Comparison of ENCODE assay signal across 27 mouse cellular contexts in genomic region chr9:109200349-109200748, GRCm38 (mm10). TPM values are rescaled to one million over a fixed set of nuclear protein-coding genes. Genes with fewer than 3 reads are reported as not detected.
DNase-seq lines count a peak whose midpoint lies in the region; ATAC-seq and TF ChIP-seq lines count a peak whose summit lies in the region.
"Had no signal": no experiment of that assay in that cellular context is flagged by ENCODE, and none has a peak within 500 bp of the region (broad histone marks: within the 10 kb centered on the region; RNA-seq: fewer than 3 reads in every experiment).

No protein-coding gene starts in this region.

- TF ChIP-seq EP300 in MEL (IDR thresholded peaks at IDR 0.05; ENCODE audit: low read depth in 1 of 2, low read length in 2 of 2): no peak
- TF ChIP-seq EP300 in heart, adult 2 months (IDR thresholded peaks at IDR 0.05; ENCODE audit: insufficient read depth, low read depth, low read length): no peak

- no peaks in the 10 kb centered on the region for H3K27me3 ChIP-seq in liver, adult 2 months (ENCODE audit: control insufficient read depth, insufficient read depth, low read length)
- no peaks in the 10 kb centered on the region for H3K27me3 ChIP-seq in liver, embryonic 12.5 days (replicated peaks)
- H3K27me3 ChIP-seq in MEL (ENCODE audit: control insufficient read depth in 1 of 2, insufficient read depth in 2 of 2, low read length in 2 of 2): no peaks in the 10 kb centered on the region
- no peaks in the 10 kb centered on the region for H3K27me3 ChIP-seq in heart, adult 2 months (ENCODE audit: control insufficient read depth, insufficient read depth, low read length)
- H3K27me3 ChIP-seq in hindbrain, embryonic 12.5 days: no peaks in the 10 kb centered on the region
- H3K27me3 ChIP-seq: forebrain, embryonic 13.5 days; heart, embryonic 12.5 days; hindbrain, embryonic 15.5 days had no signal

- H3K36me3 ChIP-seq in liver, adult 2 months (ENCODE audit: control insufficient read depth, insufficient read depth, low read length): no peaks in the 10 kb centered on the region
- H3K36me3 ChIP-seq in liver, embryonic 12.5 days: no peaks in the 10 kb centered on the region
- no peaks in the 10 kb centered on the region for H3K36me3 ChIP-seq in MEL (ENCODE audit: control insufficient read depth in 1 of 2, insufficient read depth in 2 of 2, low read length in 2 of 2)
- H3K36me3 ChIP-seq in heart, adult 2 months (ENCODE audit: control insufficient read depth, insufficient read depth, low read length): no peaks in the 10 kb centered on the region
- H3K36me3 ChIP-seq in hindbrain, embryonic 12.5 days: no peaks in the 10 kb centered on the region
- H3K36me3 ChIP-seq: embryonic facial prominence, embryonic 10.5 days; heart, embryonic 12.5 days; hindbrain, embryonic 10.5 days; hindbrain, embryonic 15.5 days had no signal

- H3K9me3 ChIP-seq in liver, embryonic 12.5 days (replicated peaks): no peaks in the 10 kb centered on the region
- no peaks in the 10 kb centered on the region for H3K9me3 ChIP-seq in MEL (replicated peaks; ENCODE audit: insufficient read depth, low read length)
- H3K9me3 ChIP-seq in hindbrain, embryonic 12.5 days (replicated peaks): no peaks in the 10 kb centered on the region; the same call in 1 of the 2 replicates
- H3K9me3 ChIP-seq: embryonic facial prominence, embryonic 10.5 days; forebrain, embryonic 13.5 days; heart, embryonic 12.5 days; hindbrain, embryonic 10.5 days; hindbrain, embryonic 15.5 days had no signal

- no peak overlapping the region for H3K9ac ChIP-seq in liver, adult 2 months (ENCODE audit: low read depth, low read length)
- no peak overlapping the region for H3K9ac ChIP-seq in liver, embryonic 12.5 days
- H3K9ac ChIP-seq in MEL (ENCODE audit: control insufficient read depth, low read depth, low read length, poor library complexity, severe bottlenecking): no peak overlapping the region
- no peak overlapping the region for H3K9ac ChIP-seq in heart, adult 2 months (ENCODE audit: low read depth, low read length)
- H3K9ac ChIP-seq in hindbrain, embryonic 12.5 days: no peak overlapping the region
- H3K9ac ChIP-seq: forebrain, embryonic 13.5 days; forebrain, postnatal 0 days; heart, embryonic 12.5 days; hindbrain, embryonic 15.5 days had no signal

- no peaks in the 10 kb centered on the region for H3K4me1 ChIP-seq in liver, adult 2 months (ENCODE audit: control insufficient read depth, insufficient read depth, low read length)
- no peaks in the 10 kb centered on the region for H3K4me1 ChIP-seq in liver, embryonic 12.5 days
- no peaks in the 10 kb centered on the region for H3K4me1 ChIP-seq in MEL (ENCODE audit: control insufficient read depth in 1 of 2, insufficient read depth in 2 of 2, low read length in 2 of 2)
- H3K4me1 ChIP-seq in heart, adult 2 months (ENCODE audit: control insufficient read depth, insufficient read depth, low read length): no peaks in the 10 kb centered on the region
- H3K4me1 ChIP-seq in hindbrain, embryonic 12.5 days: no peaks in the 10 kb centered on the region
- H3K4me1 ChIP-seq: embryonic facial prominence, embryonic 10.5 days; forebrain, embryonic 13.5 days; heart, embryonic 12.5 days; hindbrain, embryonic 10.5 days; hindbrain, embryonic 15.5 days had no signal

- no peak overlapping the region for H3K4me2 ChIP-seq in liver, embryonic 12.5 days
- no peak overlapping the region for H3K4me2 ChIP-seq in hindbrain, embryonic 12.5 days (replicated peaks)
- H3K4me2 ChIP-seq: forebrain, embryonic 13.5 days; heart, embryonic 12.5 days; hindbrain, embryonic 15.5 days had no signal

- peak; percentile 5 for DNase-seq in liver, adult 2 months (ENCODE audit: extremely low read depth, low read depth, low spot score)
- peak; percentile 12 for DNase-seq in MEL (ENCODE audit: low read depth, low spot score)
- DNase-seq in heart, adult 2 months: no peak
- no peak for DNase-seq in gastrocnemius, postnatal 25 days
- DNase-seq: adrenal gland, adult 8-10 months; adrenal gland, postnatal 36 days; cerebellum, adult 11-12 months; cerebellum, adult 9-10 months; cerebellum, postnatal 36 days; forebrain, postnatal 0 days had no signal

- no peak overlapping the region for H3K27ac ChIP-seq in liver, adult 2 months (replicated peaks; ENCODE audit: insufficient read depth, low read depth, low read length)
- H3K27ac ChIP-seq in liver, embryonic 12.5 days: no peak overlapping the region
- no peak overlapping the region for H3K27ac ChIP-seq in MEL (ENCODE audit: control insufficient read depth, low read depth, low read length)
- H3K27ac ChIP-seq in heart, adult 2 months: no peak overlapping the region
- no peak overlapping the region for H3K27ac ChIP-seq in hindbrain, embryonic 12.5 days
- H3K27ac ChIP-seq: embryonic facial prominence, embryonic 10.5 days; forebrain, embryonic 13.5 days; hindbrain, embryonic 10.5 days; hindbrain, embryonic 15.5 days had no signal

- intact Hi-C loops in heart, adult 2 months (cut with DNase I): no loop called here

- H3K4me3 ChIP-seq in liver, adult 2 months (ENCODE audit: insufficient read depth, low read depth, low read length): no peak overlapping the region
- H3K4me3 ChIP-seq in liver, embryonic 12.5 days: no peak overlapping the region
- H3K4me3 ChIP-seq in MEL (ENCODE audit: control insufficient read depth in 1 of 2, insufficient read depth in 1 of 2, low read depth in 2 of 2, low read length in 2 of 2): no peak overlapping the region
- H3K4me3 ChIP-seq in heart, adult 2 months: no peak overlapping the region
- H3K4me3 ChIP-seq in hindbrain, embryonic 12.5 days: no peak overlapping the region
- H3K4me3 ChIP-seq: embryonic facial prominence, embryonic 10.5 days; forebrain, embryonic 13.5 days; heart, embryonic 12.5 days; hindbrain, embryonic 10.5 days; hindbrain, embryonic 15.5 days had no signal

- 88% methylated on average over 1 of the region's 1 CpGs for WGBS in liver, adult 2 months
- WGBS in liver, embryonic 12.5 days (ENCODE audit: insufficient replicate concordance): 52% methylated on average over 1 of the region's 1 CpGs
- WGBS in heart, adult 2 months: 90% methylated on average over 1 of the region's 1 CpGs
- 85% methylated on average over 1 of the region's 1 CpGs for WGBS in hindbrain, embryonic 12.5 days

- H3K79me2 ChIP-seq in liver, adult 2 months (ENCODE audit: control insufficient read depth, insufficient read depth, low read length): no peaks in the 10 kb centered on the region
- H3K79me2 ChIP-seq in MEL (ENCODE audit: control insufficient read depth, insufficient read depth, low read length, poor library complexity): no peaks in the 10 kb centered on the region
- H3K79me2 ChIP-seq in heart, adult 2 months (replicated peaks; ENCODE audit: control insufficient read depth, insufficient read depth, low read length): no peaks in the 10 kb centered on the region

- TF ChIP-seq RAD21 in MEL (IDR thresholded peaks at IDR 0.05; ENCODE audit: low read depth, low read length): no peak

- no peak for TF ChIP-seq POLR2A in liver, adult 2 months (IDR thresholded peaks at IDR 0.05; ENCODE audit: extremely low read depth, insufficient read depth, low read length)
- no peak for TF ChIP-seq POLR2A in MEL (IDR thresholded peaks at IDR 0.05; ENCODE audit: control insufficient read depth in 1 of 2, insufficient read depth in 1 of 2, low read depth in 1 of 2, low read length in 2 of 2, poor library complexity in 1 of 2)
- no peak for TF ChIP-seq POLR2A in heart, adult 2 months (IDR thresholded peaks at IDR 0.05; ENCODE audit: insufficient read depth, low read depth, low read length)

- ATAC-seq in liver, embryonic 12.5 days: no peak
- peak; percentile 73 for ATAC-seq in granulocyte monocyte progenitor cell, adult 5-6 weeks (replicated peaks; ENCODE audit: poor library complexity, severe bottlenecking)
- peak; percentile 36; the same call in 1 of the 2 replicates for ATAC-seq in neutrophil, adult 5-6 weeks (ENCODE audit: extremely low read depth, insufficient number of reproducible peaks, low FRiP score, poor library complexity, severe bottlenecking)
- no peak for ATAC-seq in hindbrain, embryonic 12.5 days (ENCODE audit: low FRiP score)
- ATAC-seq: forebrain, embryonic 13.5 days; forebrain, postnatal 0 days had no signal

- no peak for TF ChIP-seq CTCF in liver, adult 2 months (IDR thresholded peaks at IDR 0.05; ENCODE audit: low read depth, low read length)
- TF ChIP-seq CTCF in MEL (IDR thresholded peaks at IDR 0.05 in 2 of 3, conservative IDR thresholded peaks at IDR 0.05 in 1 of 3; ENCODE audit: control insufficient read depth in 1 of 3, insufficient read depth in 1 of 3, low read depth in 2 of 3, low read length in 3 of 3, poor library complexity in 1 of 3, severe bottlenecking in 1 of 3): no peak
- TF ChIP-seq CTCF in heart, adult 2 months (IDR thresholded peaks at IDR 0.05): no peak

RNA-seq across cellular contexts. Expression of gene Fbxw13, which starts 4.6 kb away (rescaled TPM):
- not detected in 2 replicates for total RNA-seq in liver, adult 2 months (2014; rRNA removed)
- not detected in 2 replicates for polyA plus RNA-seq in liver, adult 2 months (2012; rRNA removed)
- polyA plus RNA-seq in liver, embryonic 12.5 days (2016; fragmentation: Nextera tagmentation; extraction: Ambion mirVana): not detected in 2 replicates
- total RNA-seq in MEL (2012; rRNA removed): not detected in 2 replicates
- polyA plus RNA-seq in MEL (2012; ENCODE audit: insufficient read depth in 1 of 2, insufficient read length in 2 of 2, low read depth in 1 of 2, low replicate concordance in 2 of 2, missing spikeins in 1 of 2): not detected
- total RNA-seq in granulocyte monocyte progenitor cell, adult 5-6 weeks (2014; fragmentation: Nextera tagmentation): not detected in 2 replicates
- total RNA-seq in granulocyte monocyte progenitor cell, adult 5-6 weeks (2017): not detected in 2 replicates
- 0.81 and 1.4 TPM in 2 replicates for total RNA-seq in neutrophil, adult 5-6 weeks (2017)
- total RNA-seq in heart, adult 2 months (2021): not detected
- polyA plus RNA-seq in heart, adult 2 months (2012; rRNA removed): not detected in 2 replicates
- total RNA-seq in gastrocnemius, postnatal 25 days (2021): not detected
- not detected in 2 replicates for polyA plus RNA-seq in hindbrain, embryonic 12.5 days (2016; fragmentation: Nextera tagmentation; extraction: Ambion mirVana)
- total RNA-seq: adrenal gland, adult 8-10 months; adrenal gland, postnatal 36 days; gastrocnemius, adult 8-10 months; gastrocnemius, postnatal 4 days; heart, adult 8-10 months; heart, postnatal 25 days had no signal
- polyA plus RNA-seq: brain, embryonic 14.5 days; C2C12; embryonic facial prominence, embryonic 10.5 days; embryonic facial prominence, embryonic 14.5 days; forebrain, embryonic 13.5 days; heart, embryonic 12.5 days; heart, embryonic 16.5 days; hindbrain, embryonic 10.5 days; hindbrain, embryonic 15.5 days had no signal

RNA-seq across cellular contexts. Expression of gene Fbxw20, which starts 34.2 kb away (rescaled TPM):
- not detected in 2 replicates for total RNA-seq in liver, adult 2 months (2014; rRNA removed)
- polyA plus RNA-seq in liver, adult 2 months (2012; rRNA removed): not detected in 2 replicates
- not detected in 2 replicates for polyA plus RNA-seq in liver, embryonic 12.5 days (2016; fragmentation: Nextera tagmentation; extraction: Ambion mirVana)
- total RNA-seq in MEL (2012; rRNA removed): not detected in 2 replicates
- polyA plus RNA-seq in MEL (2012; ENCODE audit: insufficient read depth in 1 of 2, insufficient read length in 2 of 2, low read depth in 1 of 2, low replicate concordance in 2 of 2, missing spikeins in 1 of 2): not detected
- not detected in 2 replicates for total RNA-seq in granulocyte monocyte progenitor cell, adult 5-6 weeks (2014; fragmentation: Nextera tagmentation)
- total RNA-seq in granulocyte monocyte progenitor cell, adult 5-6 weeks (2017): not detected in 2 replicates
- not detected in 2 replicates for total RNA-seq in neutrophil, adult 5-6 weeks (2017)
- total RNA-seq in heart, adult 2 months (2021): not detected
- polyA plus RNA-seq in heart, adult 2 months (2012; rRNA removed): not detected in 2 replicates
- total RNA-seq in gastrocnemius, postnatal 25 days (2021): not detected
- polyA plus RNA-seq in hindbrain, embryonic 12.5 days (2016; fragmentation: Nextera tagmentation; extraction: Ambion mirVana): not detected in 2 replicates
- total RNA-seq: adrenal gland, adult 8-10 months; adrenal gland, postnatal 36 days; forebrain, postnatal 0 days; gastrocnemius, adult 8-10 months; gastrocnemius, postnatal 4 days; heart, adult 8-10 months; heart, postnatal 25 days had no signal
- polyA plus RNA-seq: brain, embryonic 14.5 days; C2C12; embryonic facial prominence, embryonic 10.5 days; embryonic facial prominence, embryonic 14.5 days; forebrain, embryonic 13.5 days; forebrain, postnatal 0 days; heart, embryonic 12.5 days; heart, embryonic 16.5 days; hindbrain, embryonic 10.5 days; hindbrain, embryonic 15.5 days had no signal

RNA-seq across cellular contexts. Expression of gene Fbxw21, which starts 38.5 kb away (rescaled TPM):
- total RNA-seq in liver, adult 2 months (2014; rRNA removed): not detected in 2 replicates
- not detected in 2 replicates for polyA plus RNA-seq in liver, adult 2 months (2012; rRNA removed)
- polyA plus RNA-seq in liver, embryonic 12.5 days (2016; fragmentation: Nextera tagmentation; extraction: Ambion mirVana): not detected in 2 replicates
- not detected in 2 replicates for total RNA-seq in MEL (2012; rRNA removed)
- not detected for polyA plus RNA-seq in MEL (2012; ENCODE audit: insufficient read depth in 1 of 2, insufficient read length in 2 of 2, low read depth in 1 of 2, low replicate concordance in 2 of 2, missing spikeins in 1 of 2)
- total RNA-seq in granulocyte monocyte progenitor cell, adult 5-6 weeks (2014; fragmentation: Nextera tagmentation): not detected in 2 replicates
- total RNA-seq in granulocyte monocyte progenitor cell, adult 5-6 weeks (2017): not detected in 2 replicates
- total RNA-seq in neutrophil, adult 5-6 weeks (2017): 0.93 TPM in 1 of 2 replicates, not detected in the other
- not detected for total RNA-seq in heart, adult 2 months (2021)
- polyA plus RNA-seq in heart, adult 2 months (2012; rRNA removed): not detected in 2 replicates
- total RNA-seq in gastrocnemius, postnatal 25 days (2021): not detected
- polyA plus RNA-seq in hindbrain, embryonic 12.5 days (2016; fragmentation: Nextera tagmentation; extraction: Ambion mirVana): not detected in 2 replicates
- total RNA-seq: adrenal gland, adult 8-10 months; adrenal gland, postnatal 36 days; forebrain, postnatal 0 days; gastrocnemius, adult 8-10 months; gastrocnemius, postnatal 4 days; heart, adult 8-10 months; heart, postnatal 25 days had no signal
- polyA plus RNA-seq: brain, embryonic 14.5 days; C2C12; embryonic facial prominence, embryonic 10.5 days; embryonic facial prominence, embryonic 14.5 days; forebrain, embryonic 13.5 days; forebrain, postnatal 0 days; heart, embryonic 12.5 days; heart, embryonic 16.5 days; hindbrain, embryonic 10.5 days; hindbrain, embryonic 15.5 days had no signal

Comparison
In these comparisons a context has a peak if more than half of its experiments do, and no peak if none do; other contexts are left out.
1. DNase-seq: peak in liver, adult 2 months (single experiment) and MEL (single experiment); none in heart, adult 2 months (0 of 2) and gastrocnemius, postnatal 25 days (single experiment).
2. ATAC-seq: peak in granulocyte monocyte progenitor cell, adult 5-6 weeks (single experiment) and neutrophil, adult 5-6 weeks (single experiment); none in liver, embryonic 12.5 days (single experiment) and hindbrain, embryonic 12.5 days (single experiment).